Mouse (Mus musculus) B cell, adult 2 months (primary cell): ENCODE results near the gene Kbtbd12.

ENCODE experiments used
- DNase-seq, 2 experiments: peaks; one replicate each; pipeline ENCODE4 v3.0.0; 2022

The Kbtbd12 gene

GRCm38 (mm10) chr6:88637611-88638301 is at the start of gene Kbtbd12:
Gene Kbtbd12, minus strand, starts transcription at chr6:88637950.
- DNase-seq = no peak

GRCm38 (mm10) chr6:88683380-88684053 is 45.8 kb upstream of the Kbtbd12 start:
- no peak for DNase-seq

GRCm38 (mm10) chr6:88681026-88681425 is 43.3 kb upstream of the Kbtbd12 start:
- no peak for DNase-seq

- DNase-seq = no peak
Observed at GRCm38 (mm10) chr6:88677738-88678137, 40.0 kb upstream of the Kbtbd12 start.

GRCm38 (mm10) chr6:88676753-88677736 is 39.3 kb upstream of the Kbtbd12 start:
- DNase-seq = no peak

GRCm38 (mm10) chr6:88675815-88676214 is 38.1 kb upstream of the Kbtbd12 start:
- DNase-seq = no peak

- DNase-seq = peak; percentile 6
Observed at GRCm38 (mm10) chr6:88662284-88662683, 24.5 kb upstream of the Kbtbd12 start.

- no peak for DNase-seq
Observed at GRCm38 (mm10) chr6:88661696-88662095, 23.9 kb upstream of the Kbtbd12 start.

- DNase-seq = no peak
Observed at GRCm38 (mm10) chr6:88647564-88648295, 10.0 kb upstream of the Kbtbd12 start.

- no peak for DNase-seq
Observed at GRCm38 (mm10) chr6:88644786-88645185, 7.0 kb upstream of the Kbtbd12 start.

- DNase-seq = no peak
Observed at GRCm38 (mm10) chr6:88641346-88641920, 3.7 kb upstream of the Kbtbd12 start.

GRCm38 (mm10) chr6:88640331-88640730 is 2.6 kb upstream of the Kbtbd12 start:
- DNase-seq = no peak

GRCm38 (mm10) chr6:88639921-88640320 is 2.2 kb upstream of the Kbtbd12 start:
- DNase-seq = no peak

- DNase-seq = no peak
Observed at GRCm38 (mm10) chr6:88639372-88639920, 1.7 kb upstream of the Kbtbd12 start.

- DNase-seq = no peak
Observed at GRCm38 (mm10) chr6:88638917-88639316, 1.2 kb upstream of the Kbtbd12 start.

GRCm38 (mm10) chr6:88635881-88636754 is 1.6 kb downstream of the Kbtbd12 start:
- no peak for DNase-seq

GRCm38 (mm10) chr6:88631293-88631692 is 6.5 kb downstream of the Kbtbd12 start:
- DNase-seq = no peak

- no peak for DNase-seq
Observed at GRCm38 (mm10) chr6:88630560-88630959, 7.2 kb downstream of the Kbtbd12 start.

GRCm38 (mm10) chr6:88629821-88630220 is 7.9 kb downstream of the Kbtbd12 start:
- no peak for DNase-seq

- DNase-seq = peak; percentile 34 to 47
Observed at GRCm38 (mm10) chr6:88627317-88627811, 10.4 kb downstream of the Kbtbd12 start.

GRCm38 (mm10) chr6:88626912-88627311 is 10.8 kb downstream of the Kbtbd12 start:
- DNase-seq = no peak
